Mouse (Mus musculus) granulocyte monocyte progenitor cell, adult 5-6 weeks (primary cell): ENCODE results near the gene Ppp1r21. TPM values are rescaled to one million over a fixed set of nuclear protein-coding genes. Genes with fewer than 3 reads are reported as not detected.

Source experiments
- ATAC-seq: replicated peaks from 2 replicates; pipeline ENCODE4 v1.8.0; 2016; ENCODE audit warnings: mild to moderate bottlenecking, moderate TSS enrichment, inconsistent platforms; ENCODE audit not compliant: poor library complexity, severe bottlenecking
- total RNA-seq, 2 experiments: library from RNA; stranded (forward) in 1 of 2; stranded (reverse) in 1 of 2; fragments of 200-712, 200-1000 nt in 1 of 2; fragments of >200 nt in 1 of 2; fragmentation: Nextera tagmentation in 1 of 2; gene quantifications; 2 replicates each; pipeline ENCODE4 v1.2.3; 2014 to 2017

The Ppp1r21 gene
- total RNA-seq (2014; fragmentation: Nextera tagmentation) = 56.3 and 72.2 TPM in 2 replicates
- total RNA-seq (2017) = 58.0 and 81.3 TPM in 2 replicates

GRCm38 (mm10) chr17:88529519-88530235 lies at the start of gene Ppp1r21:
Gene Ppp1r21 (plus strand): TSS chr17:88530118.
- peak; percentile 95 for ATAC-seq

GRCm38 (mm10) chr17:88480369-88480768 lies 49.5 kb upstream of the Ppp1r21 start:
- ATAC-seq = no peak

- ATAC-seq = no peak
These were observed 48.9 kb upstream of the Ppp1r21 start for GRCm38 (mm10) chr17:88481062-88481461.

- ATAC-seq = no peak
These were observed 48.3 kb upstream of the Ppp1r21 start for GRCm38 (mm10) chr17:88481587-88481986.

- ATAC-seq = no peak
These were observed 45.4 kb upstream of the Ppp1r21 start for GRCm38 (mm10) chr17:88484539-88484938.

- no peak for ATAC-seq
These were observed 45.0 kb upstream of the Ppp1r21 start for GRCm38 (mm10) chr17:88484951-88485350.

- no peak for ATAC-seq
These were observed 39.4 kb upstream of the Ppp1r21 start for GRCm38 (mm10) chr17:88490546-88490945.

GRCm38 (mm10) chr17:88491366-88492106 lies 38.4 kb upstream of the Ppp1r21 start:
- peak; percentile 56 for ATAC-seq

- ATAC-seq = no peak
These were observed 37.8 kb upstream of the Ppp1r21 start for GRCm38 (mm10) chr17:88492107-88492460.

- no peak for ATAC-seq
These were observed 36.4 kb upstream of the Ppp1r21 start for GRCm38 (mm10) chr17:88493551-88493950.

GRCm38 (mm10) chr17:88494121-88494771 lies 35.7 kb upstream of the Ppp1r21 start:
- no peak for ATAC-seq

- ATAC-seq = no peak
These were observed 35.2 kb upstream of the Ppp1r21 start for GRCm38 (mm10) chr17:88494772-88495132.

GRCm38 (mm10) chr17:88498090-88498682 lies 31.7 kb upstream of the Ppp1r21 start:
- peak; percentile 92 for ATAC-seq

GRCm38 (mm10) chr17:88504056-88504455 lies 25.9 kb upstream of the Ppp1r21 start:
- no peak for ATAC-seq

- ATAC-seq = no peak
These were observed 24.6 kb upstream of the Ppp1r21 start for GRCm38 (mm10) chr17:88505275-88505723.

GRCm38 (mm10) chr17:88505941-88506340 lies 24.0 kb upstream of the Ppp1r21 start:
- ATAC-seq = no peak

GRCm38 (mm10) chr17:88507376-88507775 lies 22.5 kb upstream of the Ppp1r21 start:
- no peak for ATAC-seq

GRCm38 (mm10) chr17:88508846-88509508 lies 20.9 kb upstream of the Ppp1r21 start:
- ATAC-seq = peak; percentile 96

GRCm38 (mm10) chr17:88509999-88510398 lies 19.9 kb upstream of the Ppp1r21 start:
- no peak for ATAC-seq

- ATAC-seq = peak; percentile 73
These were observed 18.8 kb upstream of the Ppp1r21 start for GRCm38 (mm10) chr17:88511095-88511551.
